Mouse (Mus musculus): ENCODE data around the gene Veph1. TPM values are rescaled to one million over a fixed set of nuclear protein-coding genes. Genes with fewer than 3 reads are reported as not detected.

Gene Veph1
- total and polyA plus RNA-seq, 2 experiments from 2014 or later: 1.4 to 2.4 TPM

GRCm38 (mm10) chr3:66179647-66180046 is 117.0 kb downstream of the Veph1 start:
- Histone ChIP-seq H3K27ac (ENCODE audit: low read depth, low read length) (no peak overlapping the region), H3K36me3 (ENCODE audit: insufficient read depth, low read length) (no peaks in the 10 kb centered on the region), H3K4me3 (ENCODE audit: low read depth, low read length) (no peak overlapping the region), H3K9me3 (ENCODE audit: low read length) (no peaks in the 10 kb centered on the region), H3K9ac (replicated peaks; ENCODE audit: low read length, poor library complexity, severe bottlenecking) (no peak overlapping the region), H3K27me3 (ENCODE audit: insufficient read depth, low read length) (no peaks in the 10 kb centered on the region), H3K4me1 (ENCODE audit: insufficient read depth, low read length) (no peaks in the 10 kb centered on the region), H3K4me2 (ENCODE audit: low read depth, low read length, poor library complexity, severe bottlenecking) (no peak overlapping the region)
- WGBS: 59% methylated on average over 2 of the region's 2 CpGs
- no peak for ATAC-seq (ENCODE audit: low FRiP score)
- peak; percentile 30 for DNase-seq (ENCODE audit: low spot score)
- peak; percentile 29; the same call in 1 of the 2 replicates for TF ChIP-seq CTCF (IDR thresholded peaks at IDR 0.05)

GRCm38 (mm10) chr3:66172907-66173306 is 123.7 kb downstream of the Veph1 start:
- Histone ChIP-seq H3K4me2 (ENCODE audit: low read depth, low read length, poor library complexity, severe bottlenecking) (no peak overlapping the region), H3K27me3 (ENCODE audit: insufficient read depth, low read length) (no peaks in the 10 kb centered on the region), H3K27ac (ENCODE audit: low read depth, low read length) (no peak overlapping the region), H3K4me3 (ENCODE audit: low read depth, low read length) (no peak overlapping the region), H3K36me3 (ENCODE audit: insufficient read depth, low read length) (no peaks in the 10 kb centered on the region), H3K4me1 (ENCODE audit: insufficient read depth, low read length) (no peaks in the 10 kb centered on the region), H3K9me3 (ENCODE audit: low read length) (no peaks in the 10 kb centered on the region), H3K9ac (replicated peaks; ENCODE audit: low read length, poor library complexity, severe bottlenecking) (no peak overlapping the region)
- peak; percentile 65 for DNase-seq (ENCODE audit: low spot score)
- no peak for ATAC-seq (ENCODE audit: low FRiP score)
- TF ChIP-seq CTCF (IDR thresholded peaks at IDR 0.05): no peak
- WGBS: 65% methylated on average over 5 of the region's 5 CpGs

DNA sequence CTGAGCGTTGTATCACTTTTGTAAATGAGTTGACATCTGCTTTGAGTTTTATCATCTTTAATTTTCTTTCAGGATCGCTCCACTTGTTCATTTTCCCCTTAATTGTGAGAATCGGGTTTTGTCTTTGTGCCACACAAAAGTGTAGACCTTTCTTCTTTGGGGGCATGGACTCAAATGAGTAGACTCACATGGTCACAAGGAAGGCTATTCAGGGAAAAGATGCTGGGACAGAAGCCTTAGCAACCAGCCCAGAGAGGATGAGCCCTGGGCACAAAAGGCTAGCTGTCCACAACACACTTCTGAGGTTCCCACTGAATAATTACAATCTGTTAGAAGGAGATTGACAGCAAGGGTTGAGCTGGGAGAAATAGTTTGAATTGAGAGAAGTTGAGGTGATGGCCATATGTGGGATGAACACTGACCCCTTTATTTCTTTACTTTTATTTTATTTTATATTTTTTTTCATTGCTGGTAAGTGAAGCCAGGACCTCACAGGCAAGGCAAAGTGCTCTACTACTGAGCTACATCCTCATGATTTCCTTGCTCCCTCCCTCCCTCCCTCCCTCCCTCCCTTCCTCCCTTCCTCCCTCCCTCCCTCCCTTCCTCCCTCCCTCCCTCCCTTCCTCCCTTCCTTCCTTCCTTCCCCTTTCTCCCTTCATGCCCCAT is 126.6 kb downstream of the Veph1 start:
- ATAC-seq (ENCODE audit: low FRiP score) (peak; percentile 66; the same call in 1 of the 2 replicates), DNase-seq (ENCODE audit: low spot score) (peak; percentile 47)
- no peak for TF ChIP-seq CTCF (IDR thresholded peaks at IDR 0.05)
- Histone ChIP-seq H3K9me3 (ENCODE audit: low read length) (no peaks in the 10 kb centered on the region), H3K27ac (ENCODE audit: low read depth, low read length) (no peak overlapping the region), H3K4me2 (ENCODE audit: low read depth, low read length, poor library complexity, severe bottlenecking) (no peak overlapping the region), H3K36me3 (ENCODE audit: insufficient read depth, low read length) (no peaks in the 10 kb centered on the region), H3K27me3 (ENCODE audit: insufficient read depth, low read length) (no peaks in the 10 kb centered on the region), H3K9ac (replicated peaks; ENCODE audit: low read length, poor library complexity, severe bottlenecking) (no peak overlapping the region), H3K4me3 (ENCODE audit: low read depth, low read length) (no peak overlapping the region), H3K4me1 (ENCODE audit: insufficient read depth, low read length) (no peaks in the 10 kb centered on the region)
- WGBS: 38% methylated on average over 3 of the region's 3 CpGs

GRCm38 (mm10) chr3:66166606-66167290 is 129.9 kb downstream of the Veph1 start:
- H3K27ac ChIP-seq (ENCODE audit: low read depth, low read length): no peak overlapping the region
- H3K4me1 ChIP-seq (ENCODE audit: insufficient read depth, low read length): no peaks in the 10 kb centered on the region
- ATAC-seq (ENCODE audit: low FRiP score) (no peak), DNase-seq (ENCODE audit: low spot score) (no peak)
- H3K9me3 ChIP-seq (ENCODE audit: low read length): no peaks in the 10 kb centered on the region
- no peak overlapping the region for H3K4me2 ChIP-seq (ENCODE audit: low read depth, low read length, poor library complexity, severe bottlenecking)
- 86% methylated on average over 6 of the region's 6 CpGs for WGBS
- no peak overlapping the region for H3K4me3 ChIP-seq (ENCODE audit: low read depth, low read length)
- no peak for TF ChIP-seq CTCF (IDR thresholded peaks at IDR 0.05)
- no peaks in the 10 kb centered on the region for H3K27me3 ChIP-seq (ENCODE audit: insufficient read depth, low read length)
- no peak overlapping the region for H3K9ac ChIP-seq (replicated peaks; ENCODE audit: low read length, poor library complexity, severe bottlenecking)
- H3K36me3 ChIP-seq (ENCODE audit: insufficient read depth, low read length): no peaks in the 10 kb centered on the region

DNA sequence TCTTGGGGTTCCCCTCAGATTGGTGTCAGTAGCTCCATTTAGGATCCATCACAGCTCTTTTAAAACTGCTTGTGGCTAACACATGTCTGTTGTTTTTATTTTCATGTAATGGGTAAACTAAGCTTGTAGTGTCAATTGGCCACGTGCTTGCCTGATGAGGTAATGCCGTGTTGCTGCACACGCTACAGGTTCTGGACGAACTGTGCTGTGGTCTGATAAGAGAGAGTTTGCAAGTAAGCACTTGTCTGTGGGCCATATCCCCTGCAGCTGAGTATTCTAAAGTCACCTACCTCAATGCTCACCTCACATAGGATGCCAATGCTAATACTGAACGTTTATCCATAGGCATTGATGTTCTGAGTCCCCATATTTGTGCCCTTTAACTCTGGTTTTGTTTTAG is 131.6 kb downstream of the Veph1 start:
- H3K27me3 ChIP-seq (ENCODE audit: insufficient read depth, low read length): no peaks in the 10 kb centered on the region
- H3K36me3 ChIP-seq (ENCODE audit: insufficient read depth, low read length): no peaks in the 10 kb centered on the region
- no peak overlapping the region for H3K4me2 ChIP-seq (ENCODE audit: low read depth, low read length, poor library complexity, severe bottlenecking)
- no peaks in the 10 kb centered on the region for H3K4me1 ChIP-seq (ENCODE audit: insufficient read depth, low read length)
- ATAC-seq (ENCODE audit: low FRiP score): no peak
- TF ChIP-seq CTCF (IDR thresholded peaks at IDR 0.05): no peak
- DNase-seq (ENCODE audit: low spot score): no peak
- no peaks in the 10 kb centered on the region for H3K9me3 ChIP-seq (ENCODE audit: low read length)
- 86% methylated on average over 5 of the region's 5 CpGs for WGBS
- no peak overlapping the region for H3K9ac ChIP-seq (replicated peaks; ENCODE audit: low read length, poor library complexity, severe bottlenecking)
- no peak overlapping the region for H3K4me3 ChIP-seq (ENCODE audit: low read depth, low read length)
- H3K27ac ChIP-seq (ENCODE audit: low read depth, low read length): no peak overlapping the region

DNA sequence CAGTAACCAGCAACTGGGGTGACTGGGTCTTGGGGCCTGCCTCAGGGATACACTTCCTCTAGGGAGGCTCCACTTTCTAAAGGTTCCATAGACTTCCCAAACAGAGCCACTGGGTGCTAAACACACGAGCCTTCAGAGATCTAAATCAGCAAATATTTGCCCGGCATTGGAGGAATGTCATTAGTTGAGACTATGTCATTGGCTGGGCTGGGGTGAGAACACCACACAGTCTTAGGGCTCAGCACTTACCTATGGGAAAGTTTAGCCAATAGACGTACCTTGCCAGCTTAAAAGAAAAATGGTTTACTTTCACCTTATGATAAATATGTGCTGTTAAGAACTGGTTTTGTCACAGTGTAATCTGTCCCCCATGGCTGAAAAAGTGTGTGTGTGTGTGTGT is 132.1 kb downstream of the Veph1 start:
- Histone ChIP-seq H3K9me3 (ENCODE audit: low read length) (no peaks in the 10 kb centered on the region), H3K27me3 (ENCODE audit: insufficient read depth, low read length) (no peaks in the 10 kb centered on the region), H3K4me1 (ENCODE audit: insufficient read depth, low read length) (no peaks in the 10 kb centered on the region), H3K9ac (replicated peaks; ENCODE audit: low read length, poor library complexity, severe bottlenecking) (no peak overlapping the region), H3K36me3 (ENCODE audit: insufficient read depth, low read length) (no peaks in the 10 kb centered on the region), H3K4me2 (ENCODE audit: low read depth, low read length, poor library complexity, severe bottlenecking) (no peak overlapping the region), H3K27ac (ENCODE audit: low read depth, low read length) (no peak overlapping the region), H3K4me3 (ENCODE audit: low read depth, low read length) (no peak overlapping the region)
- DNase-seq (ENCODE audit: low spot score): no peak
- TF ChIP-seq CTCF (IDR thresholded peaks at IDR 0.05): no peak
- WGBS: 82% methylated on average over 3 of the region's 3 CpGs
- ATAC-seq (ENCODE audit: low FRiP score): no peak

Data from midbrain, postnatal 0 days (tissue).